Mouse (Mus musculus) ES-E14 (cell line): Measurements from ENCODE around the gene Pard3b.

Experiments used
- CHD2 ChIP-seq: IDR thresholded peaks from 2 replicates; pipeline ENCODE4 v1.6.1; 2014; ENCODE audit warnings: mild to moderate bottlenecking, low read depth, low read length, inconsistent platforms
- HCFC1 ChIP-seq: IDR thresholded peaks from 2 replicates; pipeline ENCODE4 v1.6.1; 2012; ENCODE audit warnings: low read length, inconsistent platforms, borderline replicate concordance; ENCODE audit not compliant: insufficient read depth
- MAFK ChIP-seq: IDR thresholded peaks from 2 replicates; pipeline ENCODE4 v1.6.1; 2014; ENCODE audit warnings: mild to moderate bottlenecking, low read depth, low read length, inconsistent platforms; ENCODE audit not compliant: insufficient read depth
- ZC3H11A ChIP-seq: IDR thresholded peaks from 2 replicates; pipeline ENCODE4 v1.6.1; 2012; ENCODE audit warnings: low read depth, mild to moderate bottlenecking, inconsistent platforms, low read length, borderline replicate concordance

DNA sequence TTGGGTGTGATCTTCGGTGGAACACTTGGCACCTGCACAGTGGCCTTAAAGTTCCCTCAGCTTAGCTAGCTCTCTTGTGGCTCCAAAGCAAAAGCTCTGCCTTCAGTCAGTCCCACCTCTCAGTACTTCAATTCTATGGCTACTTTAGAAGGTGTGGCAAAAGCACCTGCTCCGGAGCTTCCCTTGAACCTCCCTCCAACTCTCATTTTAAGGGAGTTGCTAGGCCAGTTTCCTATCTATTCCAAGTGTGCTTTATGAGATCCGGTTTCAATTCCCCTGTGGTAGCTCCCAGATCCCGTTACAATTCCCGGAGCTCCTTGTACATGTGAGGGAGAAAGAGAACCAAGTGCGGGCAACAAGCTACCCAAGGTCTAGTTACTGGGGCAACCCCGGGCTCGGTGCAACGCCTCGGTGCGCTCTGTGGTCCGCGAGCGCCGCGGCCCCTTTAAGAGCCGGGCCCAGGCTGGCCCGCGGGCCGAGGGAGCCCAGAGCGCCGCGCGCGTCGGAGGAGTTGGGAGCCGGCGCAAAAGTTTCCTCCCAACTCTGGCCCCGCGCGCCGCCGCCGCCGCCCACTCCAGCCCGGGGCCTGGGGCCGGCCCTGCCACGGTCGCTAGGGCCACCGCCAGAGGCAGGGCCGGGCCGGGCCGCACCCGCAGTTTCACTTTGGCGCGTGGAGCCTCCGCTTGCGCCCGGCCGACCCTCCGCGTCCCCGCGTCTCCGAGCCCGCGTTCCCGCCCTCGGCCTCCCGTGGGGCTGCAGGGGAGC is at the start of gene Pard3b:
- TF ChIP-seq ZC3H11A (no peak), CHD2 (no peak), HCFC1 (no peak), MAFK (no peak)
